Mouse (Mus musculus): ENCODE measurements at regions not wholly inside any gene's neighbourhood (a gene's known extent, or its start where the extent isn't known, plus 50 kb on each side); places are given as distances from the start of the nearest gene placed in this dataset.

DNA sequence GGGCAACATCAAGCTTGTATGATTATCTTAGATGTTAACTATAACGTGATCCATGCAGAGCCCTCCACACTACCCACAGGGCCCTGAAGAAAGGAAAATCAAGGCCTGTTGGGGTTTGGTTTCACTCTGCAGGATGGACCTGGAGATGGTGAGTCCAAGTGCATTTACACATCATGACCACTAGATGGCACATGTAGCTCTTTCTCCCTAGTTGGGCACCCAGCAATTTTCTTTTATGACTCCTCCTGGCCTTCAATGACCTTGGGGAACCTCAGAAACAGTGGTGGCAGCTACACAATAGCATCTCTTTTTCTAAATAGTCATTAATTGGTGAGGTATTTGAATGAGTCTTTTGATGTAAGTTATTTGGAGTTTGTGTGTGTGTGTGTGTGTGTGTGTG, 442.1 kb downstream of the Etnk1 start:
- TF ChIP-seq CTCF (IDR thresholded peaks at IDR 0.05; ENCODE audit: extremely low read depth, insufficient read depth, low read length): peak; percentile 51; the same call in 1 of the 2 replicates
- TF ChIP-seq POLR2A (IDR thresholded peaks at IDR 0.05; ENCODE audit: extremely low read depth, insufficient read depth, low read length): no peak

Measured in cortical plate, adult 2 months (tissue).